Mouse (Mus musculus) CH12.LX (cell line): ENCODE results near the gene Trpc2.

Source experiments
- CTCF ChIP-seq, 2 experiments: IDR thresholded peaks in 1 of 2; conservative IDR thresholded peaks in 1 of 2; 2 replicates each; pipeline ENCODE4 v1.5.1; 2011 to 2012; ENCODE audit warnings: low read depth in 2 of 2, low read length in 2 of 2, improper control_type of control experiment in 1 of 2, inconsistent platforms in 1 of 2, mild to moderate bottlenecking in 1 of 2, moderate library complexity in 1 of 2
- HCFC1 ChIP-seq: IDR thresholded peaks from 2 replicates; pipeline ENCODE4 v1.6.1; 2012; ENCODE audit warnings: low read depth, mild to moderate bottlenecking, inconsistent platforms, low read length, improper control_type of control experiment
- MAFK ChIP-seq: IDR thresholded peaks from 2 replicates; pipeline ENCODE4 v1.6.1; 2011; ENCODE audit warnings: low read length, improper control_type of control experiment; ENCODE audit not compliant: insufficient replicate concordance
- NRF1 ChIP-seq: IDR thresholded peaks from 2 replicates; pipeline ENCODE4 v1.6.1; 2014; ENCODE audit warnings: low read depth, mild to moderate bottlenecking, inconsistent platforms, low read length, improper control_type of control experiment, moderate library complexity
- POLR2A ChIP-seq: IDR thresholded peaks from 2 replicates; pipeline ENCODE4 v1.6.1; 2011; ENCODE audit warnings: low read depth, mild to moderate bottlenecking, improper control_type of control experiment, low read length
- ZMIZ1 ChIP-seq: IDR thresholded peaks from 2 replicates; pipeline ENCODE4 v1.6.1; 2012; ENCODE audit warnings: low read depth, mild to moderate bottlenecking, inconsistent platforms, low read length, improper control_type of control experiment

DNA sequence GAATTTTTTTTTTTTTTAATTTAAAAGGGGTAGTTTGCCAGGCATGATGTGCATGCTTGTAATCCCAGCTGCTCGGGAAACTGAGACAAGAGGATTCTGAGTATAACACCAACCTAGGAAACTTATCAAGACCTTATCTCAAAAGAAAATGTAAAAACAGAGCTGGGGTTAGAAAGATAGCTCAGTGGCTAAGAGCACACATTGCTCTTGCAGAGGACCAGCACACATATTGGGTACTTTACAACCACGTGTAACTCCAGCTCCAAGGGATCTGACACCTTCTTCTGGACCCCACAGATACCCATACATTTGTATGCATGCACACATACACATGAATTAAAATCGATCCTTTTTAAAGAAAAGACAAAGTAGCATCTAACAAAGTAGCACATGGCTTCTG, 21.6 kb upstream of the Trpc2 start:
- TF ChIP-seq CTCF (conservative IDR thresholded peaks at IDR 0.05 in 1 of 2, IDR thresholded peaks at IDR 0.05 in 1 of 2; ENCODE audit: low read depth in 2 of 2, low read length in 2 of 2) (no peak), HCFC1 (no peak), MAFK (no peak), NRF1 (no peak), POLR2A (no peak), ZMIZ1 (no peak)
